Mouse (Mus musculus) C2C12 (cell line): ENCODE data around the gene Fbxl13. TPM values are rescaled to one million over a fixed set of nuclear protein-coding genes. Genes with fewer than 3 reads are reported as not detected.

Experiments
- H3K27me3 ChIP-seq: one replicate; pipeline ENCODE4 v1.6.1; 2011; ENCODE audit not compliant: control insufficient read depth, insufficient read depth, insufficient read length
- H3K36me3 ChIP-seq: one replicate; pipeline ENCODE4 v1.6.1; 2011; ENCODE audit not compliant: control insufficient read depth, insufficient read depth
- H3K4me3 ChIP-seq: one replicate; pipeline ENCODE4 v1.5.1; 2011; ENCODE audit warnings: mild to moderate bottlenecking, control low read depth; ENCODE audit not compliant: poor library complexity, insufficient read depth, severe bottlenecking
- H3K79me2 ChIP-seq: one replicate; pipeline ENCODE4 v1.6.1; 2011; ENCODE audit not compliant: control insufficient read depth, insufficient read depth
- H3K79me3 ChIP-seq: one replicate; pipeline ENCODE4 v1.6.1; 2011; ENCODE audit warnings: low read depth, control low read depth
- H3ac ChIP-seq: one replicate; pipeline ENCODE3; 2011; ENCODE audit warnings: low read depth; ENCODE audit not compliant: control insufficient read depth, insufficient read length
- CEBPB ChIP-seq: IDR thresholded peaks from one replicate; pipeline ENCODE4 v1.6.1; 2011; ENCODE audit warnings: low read depth, mild to moderate bottlenecking, control low read depth, moderate library complexity
- CTCF ChIP-seq: IDR thresholded peaks from one replicate; pipeline ENCODE4 v1.5.1; 2011; ENCODE audit not compliant: control insufficient read depth, insufficient read depth, insufficient read length
- FOSL1 ChIP-seq: IDR thresholded peaks from one replicate; pipeline ENCODE4 v1.8.0; 2011; ENCODE audit warnings: mild to moderate bottlenecking, low read length; ENCODE audit not compliant: poor library complexity, insufficient read depth, severe bottlenecking
- MAX ChIP-seq: IDR thresholded peaks from one replicate; pipeline ENCODE4 v1.6.1; 2011; ENCODE audit warnings: mild to moderate bottlenecking, control low read depth
- MYOD1 ChIP-seq: IDR thresholded peaks from one replicate; pipeline ENCODE4 v1.6.1; 2011; ENCODE audit warnings: low read depth; ENCODE audit not compliant: control insufficient read depth, insufficient read length
- MYOG ChIP-seq: IDR thresholded peaks from one replicate; pipeline ENCODE4 v1.6.1; 2011; ENCODE audit not compliant: control insufficient read depth, insufficient read length; ENCODE audit errors: extremely low read depth
- USF1 ChIP-seq: IDR thresholded peaks from one replicate; pipeline ENCODE4 v1.6.1; 2011; ENCODE audit warnings: low read depth, mild to moderate bottlenecking, control low read depth, moderate library complexity
- polyA plus RNA-seq: library from polyadenylated mRNA; unstranded; fragments of >200 nt; fragmentation: generic; extraction: Trizol; gene quantifications from one replicate; pipeline ENCODE4 v1.2.1, GENCODE M21; 2012; ENCODE audit warnings: missing spikeins

Fbxl13 gene
- polyA plus RNA-seq, 1 experiment: 0.07 TPM

GRCm38 (mm10) chr5:21543409-21544201, 101.8 kb downstream of the Fbxl13 start, which contains the start of gene Lrrc17:
TSS of gene Lrrc17 (plus strand) at chr5:21543559.
- Histone ChIP-seq H3K36me3 (no peaks in the 10 kb centered on the region), H3K79me3 (no peaks in the 10 kb centered on the region), H3K79me2 (no peaks in the 10 kb centered on the region), H3ac (peak within 1 kb of the TSS; percentile 8), H3K4me3 (peak within 1 kb of the TSS; percentile 22), H3K27me3 (no peaks in the 10 kb centered on the region)
- TF ChIP-seq MYOG: no peak
- TF ChIP-seq MYOD1: peak; percentile 53
- peak; percentile 15 for TF ChIP-seq MAX
- TF ChIP-seq FOSL1: no peak

GRCm38 (mm10) chr5:21542226-21542625, 103.2 kb downstream of the Fbxl13 start:
- Histone ChIP-seq H3K36me3 (no peaks in the 10 kb centered on the region), H3K79me3 (no peaks in the 10 kb centered on the region), H3K4me3 (no peak overlapping the region), H3K79me2 (no peaks in the 10 kb centered on the region), H3K27me3 (no peaks in the 10 kb centered on the region), H3ac (no peak overlapping the region)
- TF ChIP-seq MYOD1 (no peak), FOSL1 (no peak), USF1 (no peak), CEBPB (no peak), MYOG (no peak), CTCF (no peak), MAX (no peak)

- H3K4me3 ChIP-seq: no peak overlapping the region
- H3K79me3 ChIP-seq: no peaks in the 10 kb centered on the region
- H3K27me3 ChIP-seq: no peaks in the 10 kb centered on the region
- no peaks in the 10 kb centered on the region for H3K36me3 ChIP-seq
- H3K79me2 ChIP-seq: no peaks in the 10 kb centered on the region
- TF ChIP-seq FOSL1 (no peak), CTCF (no peak), CEBPB (no peak), MYOD1 (no peak), MYOG (no peak), USF1 (no peak), MAX (no peak)
- H3ac ChIP-seq: no peak overlapping the region
Measured at GRCm38 (mm10) chr5:21532921-21533320, 112.5 kb downstream of the Fbxl13 start.

- no peaks in the 10 kb centered on the region for H3K79me2 ChIP-seq
- no peaks in the 10 kb centered on the region for H3K27me3 ChIP-seq
- TF ChIP-seq CTCF (no peak), MAX (no peak), MYOD1 (no peak), FOSL1 (no peak), CEBPB (no peak), MYOG (no peak), USF1 (no peak)
- H3ac ChIP-seq: no peak overlapping the region
- H3K4me3 ChIP-seq: no peak overlapping the region
- H3K36me3 ChIP-seq: no peaks in the 10 kb centered on the region
- H3K79me3 ChIP-seq: no peaks in the 10 kb centered on the region
Measured at GRCm38 (mm10) chr5:21532126-21532525, 113.3 kb downstream of the Fbxl13 start.

GRCm38 (mm10) chr5:21529110-21529720, 116.2 kb downstream of the Fbxl13 start:
- no peaks in the 10 kb centered on the region for H3K79me2 ChIP-seq
- H3K79me3 ChIP-seq: no peaks in the 10 kb centered on the region
- H3ac ChIP-seq: no peak overlapping the region
- H3K4me3 ChIP-seq: no peak overlapping the region
- no peaks in the 10 kb centered on the region for H3K27me3 ChIP-seq
- H3K36me3 ChIP-seq: no peaks in the 10 kb centered on the region
- no peak for TF ChIP-seq CTCF
- no peak for TF ChIP-seq MAX
- no peak for TF ChIP-seq MYOG
- peak; percentile 25 for TF ChIP-seq MYOD1
- no peak for TF ChIP-seq USF1

- no peak for TF ChIP-seq MAX
- TF ChIP-seq MYOG: no peak
- TF ChIP-seq USF1: no peak
- no peak for TF ChIP-seq CTCF
- peak; percentile 95 for TF ChIP-seq MYOD1
- no peak for TF ChIP-seq CEBPB
- peak; percentile 70 for TF ChIP-seq FOSL1
- Histone ChIP-seq H3K27me3 (no peaks in the 10 kb centered on the region), H3K79me2 (no peaks in the 10 kb centered on the region), H3K79me3 (no peaks in the 10 kb centered on the region), H3K4me3 (no peak overlapping the region), H3ac (no peak overlapping the region), H3K36me3 (no peaks in the 10 kb centered on the region)
Measured at GRCm38 (mm10) chr5:21528068-21528842, 117.2 kb downstream of the Fbxl13 start.
